Mouse (Mus musculus) liver, adult 2 months (tissue): ENCODE measurements at regions not wholly inside any gene's neighbourhood (a gene's known extent, or its start where the extent isn't known, plus 50 kb on each side); places are given as distances from the start of the nearest gene placed in this dataset.

Experiments used
- DNase-seq: peaks from one replicate; pipeline ENCODE4 v3.0.0-alpha.2; 2011; ENCODE audit warnings: low read depth, low spot score; ENCODE audit errors: extremely low read depth
- H3K27ac ChIP-seq: fragments of 200-500 bp; replicated peaks from 2 replicates; pipeline ENCODE4 v1.5.1; 2012; ENCODE audit warnings: low read depth, mild to moderate bottlenecking, control low read depth, inconsistent platforms, low read length; ENCODE audit not compliant: insufficient read depth
- H3K27me3 ChIP-seq: fragments of 200-500 bp; 2 replicates; pipeline ENCODE4 v1.6.1; 2012; ENCODE audit warnings: mild to moderate bottlenecking, moderate library complexity, low read length, inconsistent platforms; ENCODE audit not compliant: control insufficient read depth, insufficient read depth
- H3K36me3 ChIP-seq: fragments of 200-500 bp; 2 replicates; pipeline ENCODE4 v1.6.1; 2012; ENCODE audit warnings: low read length, inconsistent platforms; ENCODE audit not compliant: control insufficient read depth, insufficient read depth
- H3K4me1 ChIP-seq: fragments of 200-500 bp; 2 replicates; pipeline ENCODE4 v1.6.1; 2011; ENCODE audit warnings: low read length; ENCODE audit not compliant: control insufficient read depth, insufficient read depth
- H3K4me3 ChIP-seq: fragments of 200-500 bp; 2 replicates; pipeline ENCODE4 v1.5.1; 2011; ENCODE audit warnings: low read depth, mild to moderate bottlenecking, control low read depth, low read length, moderate library complexity; ENCODE audit not compliant: insufficient read depth
- H3K79me2 ChIP-seq: fragments of 200-500 bp; 2 replicates; pipeline ENCODE4 v1.6.1; 2012; ENCODE audit warnings: inconsistent platforms, mild to moderate bottlenecking, low read length, moderate library complexity; ENCODE audit not compliant: control insufficient read depth, insufficient read depth
- H3K9ac ChIP-seq: fragments of 200-500 bp; 2 replicates; pipeline ENCODE4 v1.6.1; 2012; ENCODE audit warnings: low read depth, mild to moderate bottlenecking, control low read depth, inconsistent platforms, low read length
- CTCF ChIP-seq: fragments of 200-500 bp; IDR thresholded peaks from 2 replicates; pipeline ENCODE4 v1.5.1; 2011; ENCODE audit warnings: low read depth, low read length, control low read depth
- POLR2A ChIP-seq: fragments of 200-500 bp; IDR thresholded peaks from 2 replicates; pipeline ENCODE4 v1.6.1; 2011; ENCODE audit warnings: low read length, control low read depth; ENCODE audit not compliant: insufficient read depth; ENCODE audit errors: extremely low read depth
- WGBS: fragments of 180-500 bp; shearing (Covaris S2); methylation state at CpG from one replicate; pipeline ENCODE4 v1.1.7; 2018; 5-methylcytosine and 5-hydroxymethylcytosine counted together

GRCm38 (mm10) chr10:46174035-46174434 is 596.4 kb downstream of the Hace1 start:
- Histone ChIP-seq H3K27ac (no peak overlapping the region), H3K4me1 (no peaks in the 10 kb centered on the region), H3K27me3 (no peaks in the 10 kb centered on the region), H3K79me2 (no peaks in the 10 kb centered on the region), H3K4me3 (no peak overlapping the region), H3K36me3 (no peaks in the 10 kb centered on the region), H3K9ac (no peak overlapping the region)
- no peak for DNase-seq
- 23% methylated on average over 2 of the region's 2 CpGs for WGBS
- no peak for TF ChIP-seq POLR2A
- TF ChIP-seq CTCF = no peak

- 82% methylated on average over 4 of the region's 4 CpGs for WGBS
- no peaks in the 10 kb centered on the region for H3K79me2 ChIP-seq
- DNase-seq = no peak
Observed at GRCm38 (mm10) chr10:46185763-46186458, 608.3 kb downstream of the Hace1 start.

GRCm38 (mm10) chr10:46194143-46194542 is 616.5 kb downstream of the Hace1 start:
- no peaks in the 10 kb centered on the region for H3K4me1 ChIP-seq
- no peak overlapping the region for H3K4me3 ChIP-seq
- no peaks in the 10 kb centered on the region for H3K27me3 ChIP-seq
- TF ChIP-seq POLR2A (no peak), CTCF (no peak)
- no peaks in the 10 kb centered on the region for H3K79me2 ChIP-seq
- no peaks in the 10 kb centered on the region for H3K36me3 ChIP-seq
- H3K9ac ChIP-seq = no peak overlapping the region
- DNase-seq = no peak
- H3K27ac ChIP-seq = no peak overlapping the region

More at GRCm38 (mm10) chr10:46185763-46186458, 608.3 kb downstream of the Hace1 start:
- Histone ChIP-seq H3K36me3 (no peaks in the 10 kb centered on the region), H3K27me3 (no peaks in the 10 kb centered on the region), H3K9ac (no peak overlapping the region), H3K4me3 (no peak overlapping the region), H3K27ac (no peak overlapping the region), H3K4me1 (no peaks in the 10 kb centered on the region)
- no peak for TF ChIP-seq POLR2A
- no peak for TF ChIP-seq CTCF

GRCm38 (mm10) chr10:46226837-46227402 is 649.3 kb downstream of the Hace1 start:
- Histone ChIP-seq H3K27me3 (no peaks in the 10 kb centered on the region), H3K27ac (no peak overlapping the region), H3K36me3 (no peaks in the 10 kb centered on the region), H3K9ac (no peak overlapping the region), H3K4me1 (no peaks in the 10 kb centered on the region), H3K79me2 (no peaks in the 10 kb centered on the region), H3K4me3 (no peak overlapping the region)
- no peak for DNase-seq
- 76% methylated on average over 7 of the region's 7 CpGs for WGBS
- TF ChIP-seq POLR2A (no peak), CTCF (no peak)

- TF ChIP-seq CTCF (no peak), POLR2A (no peak)
- Histone ChIP-seq H3K79me2 (no peaks in the 10 kb centered on the region), H3K36me3 (no peaks in the 10 kb centered on the region), H3K4me3 (no peak overlapping the region), H3K9ac (no peak overlapping the region), H3K27me3 (no peaks in the 10 kb centered on the region), H3K4me1 (no peaks in the 10 kb centered on the region), H3K27ac (no peak overlapping the region)
- WGBS = 59% methylated on average over 4 of the region's 4 CpGs
- DNase-seq = no peak
Observed at GRCm38 (mm10) chr10:46229608-46230007, 652.0 kb downstream of the Hace1 start.

GRCm38 (mm10) chr10:46235581-46235980 is 658.0 kb downstream of the Hace1 start:
- WGBS = 45% methylated on average over 2 of the region's 2 CpGs
- H3K4me3 ChIP-seq = no peak overlapping the region
- H3K4me1 ChIP-seq = no peaks in the 10 kb centered on the region
- H3K9ac ChIP-seq = no peak overlapping the region
- no peak for TF ChIP-seq CTCF
- no peak for TF ChIP-seq POLR2A
- no peak for DNase-seq
- H3K79me2 ChIP-seq = no peaks in the 10 kb centered on the region
- H3K27me3 ChIP-seq = no peaks in the 10 kb centered on the region
- H3K27ac ChIP-seq = no peak overlapping the region
- no peaks in the 10 kb centered on the region for H3K36me3 ChIP-seq
